Mouse (Mus musculus) liver, postnatal 0 days (tissue): ENCODE results near the gene Flywch1. TPM values are rescaled to one million over a fixed set of nuclear protein-coding genes. Genes with fewer than 3 reads are reported as not detected.
"Not testable (repeated sequence)": the region's sequence is repeated elsewhere in the genome, so short reads cannot be mapped to it uniquely, and the experiment has no call there.

Source experiments
- ATAC-seq: fragments of 200-750 bp; cut with Nextera tagmentation; 2 replicates; pipeline ENCODE4 v1.8.0; 2017; ENCODE audit warnings: mild to moderate bottlenecking, moderate library complexity
- DNase-seq: peaks from one replicate; pipeline ENCODE4 v3.0.0-alpha.2; 2016
- H3K27ac ChIP-seq: fragments of 300-500 bp; sonication (generic); 2 replicates; pipeline ENCODE4 v1.5.1; 2014; ENCODE audit warnings: antibody characterized with exemption, moderate library complexity, mild to moderate bottlenecking, low read depth
- H3K27me3 ChIP-seq: fragments of 300-500 bp; sonication (generic); 2 replicates; pipeline ENCODE4 v1.6.1; 2014; ENCODE audit warnings: low read length, control low read depth, mixed read lengths; ENCODE audit not compliant: insufficient read depth
- H3K36me3 ChIP-seq: fragments of 300-500 bp; sonication (generic); replicated peaks from 2 replicates; pipeline ENCODE4 v1.6.1; 2014; ENCODE audit warnings: mild to moderate bottlenecking, control low read depth, low read length, moderate library complexity, mixed read lengths; ENCODE audit not compliant: insufficient read depth
- H3K4me1 ChIP-seq: fragments of 300-500 bp; sonication (generic); 2 replicates; pipeline ENCODE4 v1.6.1; 2014; ENCODE audit warnings: antibody characterized with exemption, mild to moderate bottlenecking, control low read depth; ENCODE audit not compliant: insufficient read depth
- H3K4me2 ChIP-seq: fragments of 300-500 bp; sonication (generic); 2 replicates; pipeline ENCODE4 v1.6.1; 2014; ENCODE audit warnings: low read depth, mild to moderate bottlenecking, low read length, moderate library complexity, mixed read lengths
- H3K4me3 ChIP-seq: fragments of 300-500 bp; sonication (generic); 2 replicates; pipeline ENCODE4 v1.5.1; 2014; ENCODE audit warnings: low read depth, low read length
- H3K9ac ChIP-seq: fragments of 300-500 bp; sonication (generic); replicated peaks from 2 replicates; pipeline ENCODE4 v1.6.1; 2014; ENCODE audit warnings: mild to moderate bottlenecking, moderate library complexity
- H3K9me3 ChIP-seq: fragments of 300-500 bp; sonication (generic); 2 replicates; pipeline ENCODE4 v1.6.1; 2016; ENCODE audit warnings: mild to moderate bottlenecking, control low read depth, low read length, mixed read lengths
- CTCF ChIP-seq: sonication (generic); IDR thresholded peaks from 2 replicates; pipeline ENCODE4 v1.5.1; 2016; ENCODE audit warnings: antibody characterized with exemption, low read depth
- EP300 ChIP-seq: IDR thresholded peaks from 2 replicates; pipeline ENCODE4 v1.6.1; 2016; ENCODE audit warnings: antibody characterized with exemption, low read depth, mild to moderate bottlenecking
- WGBS: fragments of 180-500 bp; shearing (Covaris S2); extraction: QIAGEN DNeasy Blood & Tissue Kit; methylation state at CpG from one replicate; pipeline ENCODE4 v1.1.7; 2014; ENCODE audit not compliant: insufficient replicate concordance; 5-methylcytosine and 5-hydroxymethylcytosine counted together
- polyA plus RNA-seq: library from polyadenylated mRNA; unstranded; fragments of >200 nt; fragmentation: Nextera tagmentation; extraction: Ambion mirVana; gene quantifications from 2 replicates; pipeline ENCODE4 v1.2.1, GENCODE M21; 2015

The Flywch1 gene
- polyA plus RNA-seq, 1 experiment from 2014 or later = 11.9 TPM

GRCm38 (mm10) chr17:23773676-23774075, 2.3 kb upstream of the Flywch1 start:
- H3K9me3 ChIP-seq = no peaks in the 10 kb centered on the region
- no peak for ATAC-seq
- no peak overlapping the region for H3K4me3 ChIP-seq
- TF ChIP-seq EP300 (no peak), CTCF (no peak)
- no peaks in the 10 kb centered on the region for H3K36me3 ChIP-seq
- 67% methylated on average over 6 of the region's 6 CpGs for WGBS
- H3K9ac ChIP-seq = no peak overlapping the region
- peaks cover 8% of the 10 kb centered on the region for H3K4me1 ChIP-seq
- no peaks in the 10 kb centered on the region for H3K27me3 ChIP-seq
- H3K27ac ChIP-seq = no peak overlapping the region
- no peak overlapping the region for H3K4me2 ChIP-seq
- no peak for DNase-seq

GRCm38 (mm10) chr17:23772219-23772556, 786 bp upstream of the Flywch1 start:
- not testable (repeated sequence) for H3K9me3 ChIP-seq, H3K36me3 ChIP-seq, DNase-seq, H3K27ac ChIP-seq, H3K4me3 ChIP-seq, H3K9ac ChIP-seq, H3K27me3 ChIP-seq, H3K4me1 ChIP-seq, H3K4me2 ChIP-seq, ATAC-seq
- WGBS = 65% methylated on average over 2 of the region's 2 CpGs

GRCm38 (mm10) chr17:23770896-23771283, 512 bp downstream of the Flywch1 start:
- H3K9ac ChIP-seq = peak overlapping the region; percentile 97
- H3K27me3 ChIP-seq = no peaks in the 10 kb centered on the region
- no peaks in the 10 kb centered on the region for H3K36me3 ChIP-seq
- no peak for TF ChIP-seq CTCF
- TF ChIP-seq EP300 = no peak
- ATAC-seq (peak; percentile 26), DNase-seq (no peak)
- no peaks in the 10 kb centered on the region for H3K9me3 ChIP-seq
- 2% methylated on average over 19 of the region's 19 CpGs for WGBS
- peak overlapping the region; percentile 82 for H3K27ac ChIP-seq
- H3K4me3 ChIP-seq = peak overlapping the region; percentile 89
- peak overlapping the region; percentile 97 for H3K4me2 ChIP-seq
- H3K4me1 ChIP-seq = peaks cover 8% of the 10 kb centered on the region

GRCm38 (mm10) chr17:23770493-23770892, 909 bp downstream of the Flywch1 start:
- H3K27me3 ChIP-seq = no peaks in the 10 kb centered on the region
- 35% methylated on average over 2 of the region's 2 CpGs for WGBS
- H3K9ac ChIP-seq = peak overlapping the region; percentile 97

GRCm38 (mm10) chr17:23762976-23763375, 8.4 kb downstream of the Flywch1 start:
- Histone ChIP-seq H3K9ac (no peak overlapping the region), H3K36me3 (0 out of 2 replicates have a peak, but pooled peaks cover 5% of the 10 kb centered on the region), H3K4me1 (no peaks in the 10 kb centered on the region), H3K27me3 (no peaks in the 10 kb centered on the region), H3K9me3 (no peaks in the 10 kb centered on the region), H3K4me3 (no peak overlapping the region), H3K4me2 (no peak overlapping the region), H3K27ac (no peak overlapping the region)
- 85% methylated on average over 11 of the region's 11 CpGs for WGBS
- no peak for ATAC-seq
- TF ChIP-seq CTCF (no peak), EP300 (no peak)
- no peak for DNase-seq

More at GRCm38 (mm10) chr17:23770493-23770892, 909 bp downstream of the Flywch1 start:
- DNase-seq (no peak), ATAC-seq (no peak)
- peak overlapping the region; percentile 89 for H3K4me3 ChIP-seq
- H3K9me3 ChIP-seq = no peaks in the 10 kb centered on the region
- no peak overlapping the region for H3K27ac ChIP-seq
- peak overlapping the region; percentile 97 for H3K4me2 ChIP-seq
- peaks cover 8% of the 10 kb centered on the region for H3K4me1 ChIP-seq
- no peaks in the 10 kb centered on the region for H3K36me3 ChIP-seq
- TF ChIP-seq EP300 = no peak
- no peak for TF ChIP-seq CTCF

- H3K4me1 ChIP-seq = no peaks in the 10 kb centered on the region
- no peak overlapping the region for H3K9ac ChIP-seq
- WGBS = 93% methylated on average over 3 of the region's 3 CpGs
Observed at GRCm38 (mm10) chr17:23761155-23761554, 10.2 kb downstream of the Flywch1 start.

GRCm38 (mm10) chr17:23760231-23760630, 11.2 kb downstream of the Flywch1 start:
- H3K27me3 ChIP-seq = no peaks in the 10 kb centered on the region
- no peaks in the 10 kb centered on the region for H3K9me3 ChIP-seq
- H3K27ac ChIP-seq = no peak overlapping the region
- 0 out of 2 replicates have a peak, but pooled peaks cover 5% of the 10 kb centered on the region for H3K36me3 ChIP-seq
- H3K9ac ChIP-seq = no peak overlapping the region
- no peak overlapping the region for H3K4me2 ChIP-seq
- no peak for ATAC-seq
- no peak for TF ChIP-seq CTCF
- no peak for TF ChIP-seq EP300
- WGBS = 91% methylated on average over 9 of the region's 9 CpGs
- no peak overlapping the region for H3K4me3 ChIP-seq
- H3K4me1 ChIP-seq = no peaks in the 10 kb centered on the region
- no peak for DNase-seq

More at GRCm38 (mm10) chr17:23761155-23761554, 10.2 kb downstream of the Flywch1 start:
- Histone ChIP-seq H3K36me3 (0 out of 2 replicates have a peak, but pooled peaks cover 5% of the 10 kb centered on the region), H3K4me2 (no peak overlapping the region), H3K9me3 (no peaks in the 10 kb centered on the region), H3K27me3 (no peaks in the 10 kb centered on the region), H3K27ac (no peak overlapping the region), H3K4me3 (no peak overlapping the region)
- DNase-seq = no peak
- no peak for ATAC-seq
- no peak for TF ChIP-seq EP300
- no peak for TF ChIP-seq CTCF
